Mouse (Mus musculus) monocyte, adult 5-6 weeks (primary cell): ENCODE data around the gene Map4. TPM values are rescaled to one million over a fixed set of nuclear protein-coding genes. Genes with fewer than 3 reads are reported as not detected.
A peak's percentile ranks its signal among the peaks of the same experiment; 100 is the strongest.

Experiments
- ATAC-seq: fragments of 153-309, 156-312 bp; replicated peaks from 2 replicates; pipeline ENCODE4 v1.8.0; 2017; ENCODE audit warnings: mild to moderate bottlenecking; ENCODE audit not compliant: low TSS enrichment, insufficient number of reproducible peaks, severe bottlenecking, poor library complexity, low FRiP score
- total RNA-seq: library from RNA; stranded (forward); fragments of 200-1000, 200-491, 200-594 nt; gene quantifications from 3 replicates; pipeline ENCODE4 v1.2.3, GENCODE M21; 2017

The Map4 gene
- total RNA-seq, 1 experiment from 2014 or later = 44.6 TPM

DNA sequence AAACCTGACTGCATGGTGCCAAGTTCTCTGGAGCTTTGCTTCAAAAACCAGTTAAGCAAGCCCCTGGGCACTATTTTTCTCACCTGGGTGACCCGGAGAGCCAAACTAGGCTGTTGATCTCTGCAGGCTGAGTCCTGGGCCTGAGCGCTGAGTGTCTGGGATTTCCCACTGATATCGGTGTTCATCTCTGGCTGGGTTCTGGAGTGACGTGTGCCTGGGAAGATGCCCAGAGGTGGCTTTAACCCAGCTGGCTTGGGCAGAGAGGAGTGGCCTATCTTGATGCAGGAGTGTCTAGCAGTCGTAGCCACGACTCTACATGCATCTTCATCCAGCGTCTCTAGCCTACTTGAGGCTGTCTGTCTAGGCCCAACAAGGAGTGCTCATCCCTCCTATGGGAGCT lies 19.5 kb upstream of the Map4 start:
- ATAC-seq = no peak

DNA sequence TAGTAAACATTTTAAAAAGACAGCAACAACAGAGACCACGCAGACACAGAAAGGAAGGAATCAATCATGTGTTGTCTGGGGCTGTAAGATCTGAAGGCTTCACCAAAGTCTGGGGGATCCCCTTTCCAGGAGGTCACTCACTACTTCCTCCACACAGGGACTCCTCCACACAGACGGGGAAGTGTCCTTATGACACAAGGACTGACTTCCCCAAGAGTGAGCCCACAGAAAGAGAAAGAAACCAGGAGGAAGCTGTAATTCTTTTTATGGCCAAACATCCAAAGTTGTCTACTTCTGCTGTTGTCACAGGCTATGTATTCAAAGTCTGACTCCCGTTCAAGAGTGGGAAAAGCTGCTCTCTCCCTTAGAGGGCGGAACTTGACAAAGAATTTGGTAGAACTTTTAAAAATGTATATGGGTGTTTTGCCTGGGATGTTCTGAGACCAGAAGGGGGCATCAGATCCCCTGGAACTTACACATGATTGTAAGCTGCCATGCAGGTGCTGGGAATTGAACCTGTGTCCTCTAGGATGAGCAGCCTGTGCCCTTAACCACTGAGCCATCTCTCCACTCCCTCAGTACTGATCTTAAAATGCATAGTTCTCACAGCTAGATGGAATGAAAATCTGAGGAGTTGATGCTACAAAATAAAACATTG lies 16.9 kb upstream of the Map4 start:
- peak; percentile 99 for ATAC-seq

DNA sequence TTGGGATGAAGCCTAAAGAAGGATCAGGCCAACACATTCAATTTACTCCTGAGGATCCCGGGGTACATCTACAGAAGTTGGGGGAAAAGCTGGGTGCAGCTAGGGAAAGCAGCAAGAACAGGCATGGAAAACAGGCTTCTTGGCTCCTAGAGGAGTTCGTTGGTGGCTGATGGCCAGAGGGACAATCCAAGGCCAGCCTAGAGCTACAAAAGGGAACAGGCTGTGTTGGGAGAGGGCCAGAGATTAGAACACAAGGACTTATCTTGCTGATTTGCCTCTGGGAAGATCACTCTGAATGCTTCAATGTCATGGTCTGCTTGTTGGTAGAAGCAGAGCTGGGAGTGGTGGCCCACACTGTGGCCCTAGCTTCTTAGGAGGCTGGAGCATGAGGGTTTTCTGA lies 13.3 kb upstream of the Map4 start:
- no peak for ATAC-seq

DNA sequence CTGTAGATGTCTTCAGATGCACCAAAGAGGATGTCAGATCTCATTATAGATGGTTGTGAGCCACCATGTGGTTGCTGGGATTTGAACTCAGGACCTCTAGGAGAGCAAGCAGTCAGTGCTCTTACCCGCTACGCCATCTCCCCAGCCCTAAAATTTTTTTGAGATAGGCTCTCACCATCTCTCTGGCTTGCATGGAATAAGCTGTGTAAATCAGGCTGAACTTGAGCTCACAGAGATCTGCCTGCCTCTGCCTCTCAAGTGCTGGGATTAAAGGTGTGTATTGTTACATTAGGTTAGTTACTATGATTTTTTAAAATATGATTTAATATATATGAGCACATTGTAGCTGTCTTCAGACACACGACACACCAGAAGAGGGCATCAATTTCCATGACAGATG lies 2.1 kb upstream of the Map4 start:
- no peak for ATAC-seq

DNA sequence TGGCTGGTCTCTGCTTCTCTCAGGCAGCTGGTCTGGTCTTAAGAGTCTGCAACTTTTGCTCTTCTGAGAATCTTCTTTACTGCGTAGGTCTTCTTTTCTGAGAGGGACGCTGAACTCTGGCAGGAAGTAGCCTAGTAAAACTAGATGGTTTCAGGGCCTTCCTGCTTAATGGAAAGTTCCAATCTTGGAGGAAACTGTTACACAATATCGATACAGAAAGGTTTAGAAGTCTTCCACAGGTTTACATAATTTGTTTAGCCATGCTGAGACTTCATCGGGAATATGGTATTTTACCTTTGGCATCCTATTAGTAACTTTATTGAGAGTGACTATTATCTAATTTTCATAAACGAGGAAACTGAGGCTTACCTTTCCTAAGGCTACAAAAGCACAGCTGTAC lies 1.2 kb upstream of the Map4 start:
- ATAC-seq = no peak

DNA sequence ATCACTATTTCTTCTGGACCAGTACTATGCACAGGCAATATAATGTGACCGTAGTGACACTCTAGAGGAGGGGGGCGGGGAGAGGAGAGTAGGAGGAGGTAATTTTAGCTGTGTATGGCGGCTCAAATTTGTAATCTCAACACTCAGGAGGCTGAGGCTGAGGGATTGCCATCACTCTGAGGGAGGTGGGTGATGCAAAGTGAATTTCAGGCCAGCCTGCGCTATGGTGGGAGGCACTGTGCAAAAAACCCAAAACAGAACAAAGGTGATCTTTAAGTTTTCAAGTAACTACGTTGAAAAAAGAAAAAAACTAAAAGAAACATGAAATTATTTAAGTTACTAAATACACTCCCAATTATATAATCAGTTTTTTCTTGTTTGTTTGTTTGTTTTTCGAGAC lies 508 bp upstream of the Map4 start:
- no peak for ATAC-seq

DNA sequence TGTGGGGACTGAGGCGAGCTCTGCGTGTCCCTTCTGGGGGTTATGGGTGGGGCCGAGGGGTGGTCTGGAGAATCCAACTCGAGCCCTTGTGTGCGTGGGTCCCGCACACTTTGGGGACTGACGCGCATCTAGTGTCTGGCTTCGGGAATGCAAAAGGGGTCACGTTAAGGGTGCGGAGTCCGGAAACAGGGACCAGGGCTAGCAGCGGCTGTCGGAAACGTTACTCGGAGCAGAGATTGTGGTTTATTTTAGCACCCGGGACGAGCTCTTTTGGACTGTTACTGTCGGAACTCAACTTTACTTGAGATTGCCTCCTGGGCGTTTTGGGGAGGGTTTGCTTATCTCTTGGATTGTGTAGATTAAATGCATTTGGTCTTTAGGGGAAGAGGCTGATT lies 1.1 kb downstream of the Map4 start:
- ATAC-seq = no peak

DNA sequence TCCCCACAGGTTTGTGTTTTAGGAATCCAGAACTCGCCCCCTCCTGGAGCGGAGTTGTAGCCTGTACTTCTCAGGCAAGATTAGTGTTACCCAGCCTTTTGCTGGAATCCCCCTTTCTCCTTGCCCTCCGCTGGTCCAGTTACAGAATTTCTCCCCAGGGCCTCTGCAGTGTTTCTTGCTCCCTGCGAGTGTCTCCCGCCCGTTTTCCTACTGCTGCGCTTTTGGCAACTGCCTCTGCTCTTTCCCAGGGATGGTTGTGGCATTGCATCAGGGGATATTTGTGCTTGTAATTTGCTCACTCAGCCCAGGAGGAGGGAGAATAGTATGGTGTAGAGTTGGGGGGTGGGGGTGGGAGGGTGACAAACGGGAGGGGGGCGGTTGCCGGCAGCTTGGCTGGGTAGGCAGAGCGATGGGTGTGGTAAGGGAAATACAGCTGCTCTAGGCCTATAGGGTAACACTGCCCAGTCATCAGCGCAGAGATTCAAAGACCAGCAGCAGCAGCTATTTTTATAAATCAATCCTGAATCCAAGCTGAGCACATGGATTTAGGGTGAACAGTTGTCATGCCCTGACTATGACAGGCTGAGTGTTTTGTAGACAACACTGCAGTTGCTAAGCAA lies 1.6 kb downstream of the Map4 start:
- no peak for ATAC-seq

DNA sequence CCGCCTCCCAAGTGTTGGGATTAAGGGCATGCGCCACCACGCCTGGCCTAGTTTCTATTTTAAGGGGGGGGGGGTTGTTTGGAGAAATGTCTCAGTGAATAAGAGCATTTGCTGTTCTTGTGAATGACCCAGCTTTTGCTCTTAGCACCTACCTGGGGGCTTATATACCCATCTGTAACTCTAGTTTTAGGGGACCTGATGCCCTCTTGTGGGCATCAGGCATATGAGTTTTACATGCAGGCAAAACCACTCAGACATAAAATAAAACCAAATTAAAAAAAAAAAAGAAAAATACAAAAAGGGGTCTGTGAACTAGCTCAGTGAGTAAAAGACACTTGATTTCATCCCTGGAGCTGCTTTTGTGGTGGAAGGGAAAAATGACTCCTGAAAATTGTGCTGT lies 8.1 kb downstream of the Map4 start:
- no peak for ATAC-seq

DNA sequence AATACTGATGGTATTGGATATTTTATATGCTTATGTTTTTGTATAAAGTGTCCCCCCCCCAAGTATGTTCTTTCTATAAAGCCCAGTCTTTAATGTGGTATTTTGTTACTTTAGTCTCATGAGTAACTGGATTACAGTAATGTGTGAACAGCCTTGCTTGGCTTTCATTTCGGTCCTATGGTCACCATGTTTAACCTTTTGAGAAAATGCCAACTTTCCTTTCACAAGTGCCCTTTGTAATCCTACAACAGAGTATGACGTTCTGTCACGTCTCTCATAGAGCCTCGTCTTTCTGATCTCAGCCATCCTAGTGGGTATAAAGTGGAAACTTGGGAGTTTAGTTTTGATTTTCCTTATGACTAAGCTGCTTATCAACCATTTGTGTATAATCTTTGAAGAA lies 11.5 kb downstream of the Map4 start:
- no peak for ATAC-seq

DNA sequence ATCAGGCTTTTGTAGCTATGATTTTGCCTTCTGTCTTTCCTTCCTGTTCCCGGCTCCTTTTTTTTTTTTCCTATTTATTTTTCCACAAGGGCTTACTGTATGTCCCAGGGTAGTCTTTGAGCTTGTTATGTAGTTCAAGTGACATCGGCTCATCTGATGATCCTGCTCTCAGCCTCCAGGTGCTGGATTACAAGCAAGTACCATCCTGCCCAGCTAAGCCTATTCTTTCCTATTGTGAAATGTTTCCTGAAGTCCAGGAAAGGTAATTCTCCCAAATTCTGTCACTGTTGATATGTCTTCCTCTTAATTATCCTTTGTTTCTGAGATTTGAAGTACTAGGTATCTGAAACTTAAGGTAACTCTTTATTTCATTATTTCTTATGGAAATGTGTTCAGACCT lies 13.5 kb downstream of the Map4 start:
- ATAC-seq = no peak

DNA sequence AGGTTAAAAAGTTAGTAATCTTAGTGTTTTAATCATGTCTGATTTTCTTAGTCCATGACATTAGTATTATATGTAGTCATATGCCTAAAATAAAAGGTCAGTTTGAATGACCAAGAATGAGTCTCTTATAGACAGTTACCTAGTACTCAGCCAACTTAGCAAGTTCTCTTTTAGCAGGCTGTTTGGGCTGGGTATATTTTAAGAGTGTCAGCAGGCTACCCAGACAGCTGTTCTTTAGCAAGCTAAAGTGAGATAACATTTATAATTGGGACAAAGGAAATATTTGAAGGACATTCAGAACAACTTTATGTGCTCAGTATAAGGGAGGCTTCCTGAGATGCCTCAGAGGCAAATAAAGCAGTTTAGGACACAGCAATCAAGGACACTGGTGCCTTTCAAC lies 17.3 kb downstream of the Map4 start:
- ATAC-seq = no peak

DNA sequence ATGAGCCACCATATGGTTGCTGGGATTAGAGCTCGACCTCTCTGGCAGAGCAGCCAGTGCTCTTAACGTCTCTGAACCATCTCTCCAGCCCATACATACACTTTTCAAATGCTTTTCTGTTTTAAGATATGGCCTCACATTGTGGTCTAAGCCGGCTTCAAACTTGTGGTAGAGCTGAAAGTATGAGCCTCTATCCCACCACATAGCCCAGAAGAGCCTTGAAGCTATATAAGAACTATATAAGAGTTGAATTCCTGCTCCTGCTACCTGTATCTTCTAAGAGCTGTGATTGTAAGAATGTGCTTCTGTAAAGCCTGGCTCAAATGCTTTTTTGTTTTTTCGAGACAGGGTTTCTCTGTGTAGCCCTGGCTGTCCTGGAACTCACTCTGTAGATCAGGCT lies 18.5 kb downstream of the Map4 start:
- ATAC-seq = no peak

DNA sequence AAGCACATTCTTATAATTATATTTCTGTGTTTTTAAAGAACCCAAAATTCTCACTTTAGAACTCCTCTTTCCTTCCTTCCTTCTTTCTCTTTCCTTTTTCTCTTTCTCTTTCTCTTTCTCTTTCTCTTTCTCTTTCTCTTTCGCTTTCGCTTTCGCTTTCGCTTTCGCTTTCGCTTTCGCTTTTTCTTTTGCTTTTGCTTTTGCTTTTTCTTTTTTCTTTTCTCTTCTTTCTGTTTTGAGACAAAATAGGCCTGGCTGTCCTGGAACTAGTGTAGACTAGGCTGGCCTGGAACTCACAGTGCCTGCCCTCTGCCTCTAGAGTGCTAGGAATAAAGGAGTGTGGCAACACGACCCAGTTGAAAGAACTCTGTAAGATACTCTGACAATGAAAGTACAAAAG lies 22.3 kb downstream of the Map4 start:
- ATAC-seq = no peak

DNA sequence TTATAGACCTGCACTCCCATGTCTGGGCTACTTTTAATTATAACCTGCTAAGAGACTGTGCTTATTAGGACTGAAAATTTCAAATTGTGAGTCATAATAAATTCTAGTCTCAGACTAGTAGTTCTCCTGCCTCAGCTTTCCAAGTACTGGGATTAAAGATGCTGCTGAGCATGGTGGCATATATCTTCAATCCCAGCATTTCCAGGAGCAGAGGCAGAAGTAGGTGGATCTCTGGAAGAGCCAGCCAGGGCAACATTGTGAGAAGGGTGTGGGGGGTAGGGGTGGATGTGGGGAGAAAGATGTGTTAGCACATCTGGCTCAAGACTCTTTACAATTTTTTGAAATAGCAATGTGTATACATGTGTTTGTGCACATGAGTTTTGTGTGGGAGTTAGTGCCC lies 23.4 kb downstream of the Map4 start:
- ATAC-seq = no peak

DNA sequence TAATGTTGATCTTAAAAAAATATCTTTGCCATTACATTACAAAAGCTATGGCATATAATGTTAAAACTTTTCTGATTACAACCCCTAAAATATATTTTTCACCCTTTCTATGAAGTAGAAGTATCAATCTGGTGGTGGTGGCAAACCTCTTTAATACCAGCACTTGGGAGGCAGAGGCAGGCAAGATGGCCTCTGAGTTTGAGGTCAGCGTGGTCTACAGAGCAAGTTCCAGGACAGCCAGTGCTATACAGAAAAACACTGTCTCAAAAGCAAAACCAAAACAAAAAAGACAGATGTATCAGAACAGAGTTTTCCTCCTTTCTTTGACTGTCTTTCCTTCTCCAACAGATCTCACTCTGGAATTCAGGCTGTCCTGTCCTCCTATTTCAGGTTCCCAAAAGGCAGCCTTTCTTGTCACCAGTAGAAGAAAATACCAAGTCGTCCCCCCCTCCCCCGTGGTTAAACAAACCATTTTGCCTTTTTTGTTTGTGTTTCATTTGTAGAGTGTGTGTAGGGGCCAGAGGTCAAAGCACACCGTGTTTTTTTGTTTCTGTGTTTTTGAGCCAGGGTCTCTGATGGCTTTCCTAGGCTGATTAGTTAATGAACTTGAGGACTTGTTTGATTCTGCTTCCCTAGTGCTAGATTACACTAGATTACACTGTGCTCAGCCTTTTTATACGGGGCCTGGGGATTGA lies 28.3 kb downstream of the Map4 start:
- ATAC-seq = no peak

DNA sequence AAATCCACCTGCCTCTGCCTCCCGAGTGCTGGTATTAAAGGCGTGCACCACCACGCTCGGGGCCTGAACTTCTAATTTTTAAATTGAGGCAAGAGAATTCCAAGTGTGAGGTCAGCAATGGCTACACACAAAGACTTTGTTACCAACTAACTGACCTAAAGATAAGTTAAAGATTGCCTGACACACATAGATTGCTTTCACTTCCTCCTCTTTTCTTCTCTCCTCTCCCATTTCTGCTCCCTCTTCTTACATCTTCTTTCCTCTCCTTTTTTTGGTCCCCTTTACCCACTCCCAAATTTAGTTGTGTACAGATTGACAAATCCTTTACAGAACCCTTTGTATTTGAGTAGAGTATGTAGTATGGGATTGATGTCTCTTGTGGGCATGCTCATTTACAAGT lies 29.3 kb downstream of the Map4 start:
- ATAC-seq = no peak

DNA sequence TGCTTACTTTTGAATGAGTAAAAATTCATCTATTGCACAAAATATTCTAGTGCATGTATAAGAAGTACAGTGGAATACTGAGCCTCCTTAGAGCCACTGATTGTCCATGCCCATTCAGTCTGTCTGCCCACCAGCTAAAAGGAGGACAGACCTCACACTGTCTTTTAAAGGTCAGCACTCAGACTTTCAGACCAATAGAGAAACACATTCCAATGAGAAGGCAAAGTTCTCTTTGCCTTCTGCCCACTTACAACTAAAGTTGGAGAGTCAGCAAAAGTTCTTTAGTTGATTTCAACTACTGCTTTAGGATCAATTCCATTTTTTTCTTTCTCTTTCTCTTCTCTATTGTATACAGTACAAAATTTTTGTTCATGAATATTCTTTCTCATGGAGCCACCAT lies 33.5 kb downstream of the Map4 start:
- no peak for ATAC-seq

DNA sequence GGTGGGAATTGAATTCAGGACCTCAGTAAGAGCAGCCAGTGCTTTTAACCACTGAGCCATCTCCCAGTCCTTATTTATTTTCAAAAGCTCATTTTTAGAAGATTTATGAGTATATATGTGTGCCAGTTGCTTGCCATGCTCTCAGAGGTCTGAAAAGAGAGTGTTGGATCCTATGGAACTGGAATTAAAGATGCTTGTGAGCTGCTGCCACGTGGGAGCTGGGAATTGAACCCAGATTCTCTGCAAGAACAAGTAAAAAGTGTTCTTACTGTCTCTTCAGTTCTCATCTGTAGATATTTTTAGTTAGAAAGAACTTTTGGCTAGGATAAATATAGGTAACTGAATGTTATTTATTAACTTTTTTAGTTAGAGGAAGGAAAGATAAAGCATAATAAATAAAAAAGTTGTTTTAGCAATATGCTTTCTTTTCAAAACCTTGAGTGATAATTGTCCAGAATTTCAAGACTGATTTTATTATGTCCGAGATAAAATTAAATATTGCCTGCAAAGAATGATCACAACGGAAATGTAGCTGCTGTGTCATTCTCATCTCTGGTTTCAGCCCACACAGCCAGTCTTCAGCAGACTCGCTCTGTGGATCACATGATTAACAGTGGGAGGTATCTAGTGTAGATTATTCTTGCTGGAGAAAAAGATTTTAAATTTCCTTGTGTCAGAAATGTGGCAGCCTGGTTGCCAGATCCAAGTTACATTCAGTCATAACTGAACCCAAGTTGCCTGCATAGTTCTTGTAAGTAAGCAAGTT lies 37.3 kb downstream of the Map4 start:
- ATAC-seq = no peak

DNA sequence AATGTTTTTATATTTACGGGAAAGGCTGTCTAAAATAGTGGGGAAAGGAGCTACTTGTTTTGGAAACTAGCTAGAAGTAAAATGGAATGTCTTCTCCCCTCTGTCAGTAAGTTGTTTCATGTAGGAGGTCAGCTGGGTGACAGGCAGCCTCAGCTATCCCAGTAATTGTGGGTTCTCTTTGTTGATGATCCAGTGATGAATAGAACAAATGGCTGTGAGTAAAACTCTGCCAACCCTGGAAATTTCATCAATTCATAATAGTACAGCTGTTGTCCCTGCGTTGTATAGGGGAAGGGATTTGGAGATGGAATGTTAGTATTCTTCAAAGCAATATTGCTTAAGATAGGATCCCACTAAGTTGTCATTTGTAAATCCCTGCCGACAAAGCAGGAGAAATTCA lies 37.9 kb downstream of the Map4 start:
- ATAC-seq = no peak
